Mouse (Mus musculus): ENCODE data around the gene Cep83.

DNA sequence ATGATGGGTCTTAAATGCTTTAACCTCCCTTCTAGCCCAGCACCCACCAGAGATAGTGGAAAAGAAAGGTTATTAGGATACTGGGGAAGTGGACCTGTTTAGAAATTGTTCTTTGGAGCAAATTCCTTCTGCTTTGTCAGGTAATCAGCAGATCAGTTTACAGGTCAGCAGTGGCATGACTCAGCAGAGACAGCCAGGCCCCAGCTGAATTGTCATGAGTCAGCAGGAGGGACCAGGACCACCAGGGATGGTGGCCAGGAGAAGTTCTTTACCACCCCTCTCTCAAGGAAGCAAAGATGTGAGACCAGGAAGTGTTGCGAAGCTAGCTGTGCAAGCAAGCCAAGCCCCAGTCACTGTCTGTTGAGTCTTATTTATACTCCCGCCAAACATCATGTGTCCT, 18.2 kb downstream of the Cep83 start:
- no peak for TF ChIP-seq CTCF (IDR thresholded peaks at IDR 0.05; ENCODE audit: low read depth, low read length)
- no peak for TF ChIP-seq POLR2A (IDR thresholded peaks at IDR 0.05; ENCODE audit: extremely low read depth, insufficient read depth, low read length)
